Mouse (Mus musculus): ENCODE results near the gene Btn1a1. TPM values are rescaled to one million over a fixed set of nuclear protein-coding genes. Genes with fewer than 3 reads are reported as not detected.

The Btn1a1 gene
- polyA plus RNA-seq, 1 experiment from 2014 or later, result not detected

GRCm38 (mm10) chr13:23475658-23476057 is 10.0 kb upstream of the Btn1a1 start:
- no peak overlapping the region for H3K4me3 ChIP-seq
- no peaks in the 10 kb centered on the region for H3K27me3 ChIP-seq
- 4% methylated on average over 2 of the region's 2 CpGs for WGBS
- H3K9ac ChIP-seq (replicated peaks), result no peak overlapping the region
- H3K4me2 ChIP-seq (replicated peaks), result no peak overlapping the region
- ATAC-seq (ENCODE audit: low FRiP score, low read depth), result 0 out of 2 replicates have a peak, but pooled peaks have one; percentile 62
- H3K9me3 ChIP-seq, result no peaks in the 10 kb centered on the region
- H3K36me3 ChIP-seq, result no peaks in the 10 kb centered on the region
- no peaks in the 10 kb centered on the region for H3K4me1 ChIP-seq
- no peak overlapping the region for H3K27ac ChIP-seq (replicated peaks)

- Histone ChIP-seq H3K9ac (replicated peaks) (no peak overlapping the region), H3K9me3 (no peaks in the 10 kb centered on the region), H3K4me1 (peaks cover 23% of the 10 kb centered on the region), H3K4me3 (no peak overlapping the region), H3K27me3 (peaks cover 19% of the 10 kb centered on the region), H3K36me3 (no peaks in the 10 kb centered on the region), H3K4me2 (replicated peaks) (no peak overlapping the region), H3K27ac (replicated peaks) (no peak overlapping the region)
- peak; percentile 61; the same call in 1 of the 2 replicates for ATAC-seq (ENCODE audit: low FRiP score, low read depth)
- WGBS, result under 1% methylated on average over 9 of the region's 9 CpGs
These were observed 1.2 kb upstream of the Btn1a1 start for GRCm38 (mm10) chr13:23466911-23467310.

GRCm38 (mm10) chr13:23466306-23466705 is 605 bp upstream of the Btn1a1 start:
- H3K36me3 ChIP-seq, result no peaks in the 10 kb centered on the region
- peaks cover 23% of the 10 kb centered on the region for H3K4me1 ChIP-seq
- H3K4me2 ChIP-seq (replicated peaks), result 0 out of 2 replicates have a peak overlapping the region, but pooled peaks have one; percentile 77
- H3K4me3 ChIP-seq, result no peak overlapping the region
- WGBS, result 62% methylated on average over 1 of the region's 1 CpGs
- H3K9ac ChIP-seq (replicated peaks), result no peak overlapping the region
- H3K9me3 ChIP-seq, result no peaks in the 10 kb centered on the region
- no peak for ATAC-seq (ENCODE audit: low FRiP score, low read depth)
- H3K27me3 ChIP-seq, result peaks cover 23% of the 10 kb centered on the region
- no peak overlapping the region for H3K27ac ChIP-seq (replicated peaks)

- Histone ChIP-seq H3K27me3 (peaks cover 26% of the 10 kb centered on the region), H3K4me2 (replicated peaks) (peak overlapping the region; percentile 77), H3K27ac (replicated peaks) (no peak overlapping the region), H3K36me3 (no peaks in the 10 kb centered on the region), H3K9me3 (no peaks in the 10 kb centered on the region), H3K4me1 (peaks cover 23% of the 10 kb centered on the region), H3K4me3 (peak overlapping the region; percentile 56), H3K9ac (replicated peaks) (peak overlapping the region; percentile 58; the same call in 1 of the 2 replicates)
- ATAC-seq (ENCODE audit: low FRiP score, low read depth), result no peak
- under 1% methylated on average over 11 of the region's 11 CpGs for WGBS
These were observed 797 bp downstream of the Btn1a1 start for GRCm38 (mm10) chr13:23464841-23465366.

- no peaks in the 10 kb centered on the region for H3K36me3 ChIP-seq
- under 1% methylated on average over 29 of the region's 29 CpGs for WGBS
- H3K4me2 ChIP-seq (replicated peaks), result peak overlapping the region; percentile 77
- peak overlapping the region; percentile 58 for H3K9ac ChIP-seq (replicated peaks)
- peaks cover 27% of the 10 kb centered on the region for H3K27me3 ChIP-seq
- ATAC-seq (ENCODE audit: low FRiP score, low read depth), result peak; percentile 59
- H3K4me1 ChIP-seq, result peaks cover 23% of the 10 kb centered on the region
- H3K27ac ChIP-seq (replicated peaks), result no peak overlapping the region
- H3K4me3 ChIP-seq, result peak overlapping the region; percentile 56
- no peaks in the 10 kb centered on the region for H3K9me3 ChIP-seq
These were observed 1.5 kb downstream of the Btn1a1 start for GRCm38 (mm10) chr13:23464224-23464637.

GRCm38 (mm10) chr13:23463381-23464223 is 2.1 kb downstream of the Btn1a1 start:
- Histone ChIP-seq H3K27ac (replicated peaks) (no peak overlapping the region), H3K4me2 (replicated peaks) (peak overlapping the region; percentile 77), H3K4me3 (peak overlapping the region; percentile 56), H3K27me3 (peaks cover 33% of the 10 kb centered on the region), H3K36me3 (no peaks in the 10 kb centered on the region), H3K4me1 (peaks cover 23% of the 10 kb centered on the region), H3K9me3 (no peaks in the 10 kb centered on the region), H3K9ac (replicated peaks) (peak overlapping the region; percentile 58)
- peak; percentile 47 for ATAC-seq (ENCODE audit: low FRiP score, low read depth)
- WGBS, result under 1% methylated on average over 21 of the region's 21 CpGs

DNA sequence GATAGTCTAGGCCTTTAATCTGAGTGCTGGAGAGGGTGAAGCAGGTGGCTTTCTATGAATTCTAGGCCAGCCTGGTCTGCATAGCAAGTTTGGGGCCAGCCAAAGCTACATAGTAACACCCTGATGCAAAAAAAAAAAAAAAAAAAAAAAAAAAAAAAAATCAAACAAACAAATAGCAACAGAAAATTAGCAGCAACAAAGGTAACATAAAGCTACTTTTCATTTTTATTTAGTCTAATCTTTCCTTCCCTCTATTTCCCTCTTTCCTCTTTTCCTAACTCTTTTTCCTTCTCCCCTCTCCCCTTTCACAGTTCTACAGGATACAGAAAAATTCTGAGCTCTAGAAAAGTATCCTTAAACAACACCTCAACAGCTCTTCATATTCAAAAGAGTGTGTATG is 3.0 kb downstream of the Btn1a1 start:
- ATAC-seq (ENCODE audit: low FRiP score, low read depth), result no peak
- H3K27ac ChIP-seq (replicated peaks), result no peak overlapping the region
- H3K4me3 ChIP-seq, result no peak overlapping the region
- no peak overlapping the region for H3K4me2 ChIP-seq (replicated peaks)
- H3K9ac ChIP-seq (replicated peaks), result no peak overlapping the region
- peaks cover 23% of the 10 kb centered on the region for H3K4me1 ChIP-seq
- peaks cover 38% of the 10 kb centered on the region for H3K27me3 ChIP-seq
- H3K9me3 ChIP-seq, result no peaks in the 10 kb centered on the region
- H3K36me3 ChIP-seq, result no peaks in the 10 kb centered on the region

DNA sequence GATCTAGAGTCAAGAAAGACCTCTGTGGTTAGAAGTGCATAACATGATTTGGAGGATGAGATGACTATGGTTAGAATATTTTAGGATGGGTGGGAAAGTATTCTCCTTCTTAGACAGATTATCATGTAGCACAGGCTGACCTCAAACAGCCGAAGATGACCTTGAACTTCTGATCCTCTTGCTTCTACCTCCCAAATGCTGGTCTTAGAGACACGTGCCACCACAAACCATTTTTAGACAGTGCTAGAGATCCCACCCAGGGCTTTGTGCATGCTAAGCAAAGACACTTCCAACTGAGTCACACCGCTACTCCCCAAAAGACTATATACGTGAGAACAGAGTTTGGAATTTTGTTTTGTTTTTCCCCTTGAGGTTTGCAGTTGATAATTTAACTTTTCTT is 3.6 kb downstream of the Btn1a1 start:
- ATAC-seq (ENCODE audit: low FRiP score, low read depth), result no peak
- Histone ChIP-seq H3K4me1 (peaks cover 23% of the 10 kb centered on the region), H3K27ac (replicated peaks) (no peak overlapping the region), H3K36me3 (no peaks in the 10 kb centered on the region), H3K4me2 (replicated peaks) (no peak overlapping the region), H3K4me3 (no peak overlapping the region), H3K9ac (replicated peaks) (no peak overlapping the region), H3K9me3 (no peaks in the 10 kb centered on the region), H3K27me3 (peaks cover 42% of the 10 kb centered on the region)
- WGBS, result 83% methylated on average over 4 of the region's 4 CpGs

DNA sequence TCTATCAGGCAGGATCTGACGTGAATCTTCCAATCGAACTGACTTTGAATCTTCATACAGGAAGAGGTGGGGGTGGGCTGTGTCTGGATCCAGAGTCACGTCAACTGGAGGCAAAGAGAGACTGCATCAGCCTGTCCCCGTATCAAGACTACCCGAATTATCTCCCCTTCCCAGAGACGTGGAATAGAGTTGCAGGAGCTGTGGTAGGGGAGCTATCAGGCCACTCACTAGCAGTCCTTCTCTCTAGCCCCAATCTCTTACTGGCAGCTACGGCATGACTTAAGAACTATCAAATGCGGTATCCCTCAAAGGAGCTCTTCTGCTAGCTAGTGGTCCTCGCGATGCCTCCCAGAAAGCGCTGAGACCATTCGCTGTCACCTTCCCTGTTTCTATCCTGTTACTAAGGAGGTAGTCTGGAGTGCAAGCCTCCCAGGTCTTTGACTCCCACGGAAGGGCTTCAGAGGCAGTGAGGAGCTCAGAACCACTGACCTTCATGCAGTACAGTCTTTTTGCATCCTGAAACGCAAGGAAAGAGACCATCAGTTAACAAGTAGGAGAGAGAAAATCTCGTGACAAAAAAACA is 6.3 kb downstream of the Btn1a1 start:
- Histone ChIP-seq H3K27ac (replicated peaks) (no peak overlapping the region), H3K9ac (replicated peaks) (no peak overlapping the region), H3K36me3 (no peaks in the 10 kb centered on the region), H3K9me3 (no peaks in the 10 kb centered on the region), H3K27me3 (peaks cover 28% of the 10 kb centered on the region), H3K4me1 (peaks cover 6% of the 10 kb centered on the region; the same call in 1 of the 2 replicates), H3K4me2 (replicated peaks) (0 out of 2 replicates have a peak overlapping the region, but pooled peaks have one; percentile 16), H3K4me3 (no peak overlapping the region)
- 17% methylated on average over 15 of the region's 15 CpGs for WGBS
- no peak for ATAC-seq (ENCODE audit: low FRiP score, low read depth)

DNA sequence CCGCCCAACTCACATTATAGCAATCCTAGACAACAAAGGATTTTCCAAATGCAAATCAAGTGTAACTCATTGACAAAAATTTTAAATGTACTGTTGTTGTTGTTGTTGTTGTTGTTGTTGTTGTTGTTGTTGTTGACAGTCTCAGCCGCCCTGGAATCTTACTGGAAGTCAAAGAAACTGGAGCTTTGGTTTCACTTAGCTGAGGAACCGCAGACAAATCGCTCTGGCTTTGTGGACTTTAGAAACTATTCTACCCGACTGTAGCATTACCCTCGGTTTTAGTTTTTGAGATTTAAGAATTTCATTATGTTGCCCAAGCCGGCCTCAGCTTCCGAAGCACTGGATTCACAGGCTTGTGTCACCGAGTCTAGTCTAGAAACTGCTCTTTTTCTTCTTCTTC is 11.8 kb downstream of the Btn1a1 start:
- Histone ChIP-seq H3K4me2 (replicated peaks) (peak overlapping the region; percentile 50), H3K4me1 (peaks cover under 1% of the 10 kb centered on the region; the same call in 1 of the 2 replicates), H3K9ac (replicated peaks) (peak overlapping the region; percentile 58), H3K9me3 (no peaks in the 10 kb centered on the region), H3K4me3 (peak overlapping the region; percentile 62), H3K27me3 (peaks cover 14% of the 10 kb centered on the region), H3K36me3 (no peaks in the 10 kb centered on the region), H3K27ac (replicated peaks) (peak overlapping the region; percentile 71)
- no peak for ATAC-seq (ENCODE audit: low FRiP score, low read depth)
- WGBS, result under 1% methylated on average over 9 of the region's 9 CpGs

DNA sequence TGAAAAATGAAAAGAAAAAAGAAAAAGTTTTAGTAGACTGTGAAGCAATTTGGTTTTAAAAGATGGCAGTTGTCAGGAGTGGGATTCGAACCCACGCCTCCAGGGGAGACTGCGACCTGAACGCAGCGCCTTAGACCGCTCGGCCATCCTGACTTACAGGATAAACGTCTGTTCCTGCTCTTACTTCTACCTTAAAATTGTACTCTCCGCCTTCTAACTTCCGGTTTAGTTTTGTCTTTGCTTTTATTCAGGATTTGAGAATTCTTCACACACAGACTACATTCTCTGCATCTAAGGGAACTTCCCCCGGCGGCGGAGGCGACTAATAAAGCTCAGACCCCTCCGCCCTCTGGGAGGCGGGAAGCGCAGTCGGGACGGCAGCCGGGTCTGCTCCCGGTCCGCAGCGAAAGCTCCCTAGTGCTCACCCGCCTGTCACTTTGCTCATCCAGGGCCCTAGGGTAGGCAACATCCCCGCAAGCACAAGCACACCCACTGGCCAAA is 12.3 kb downstream of the Btn1a1 start:
- Histone ChIP-seq H3K9ac (replicated peaks) (peak overlapping the region; percentile 58), H3K27me3 (peaks cover 9% of the 10 kb centered on the region), H3K4me3 (peak overlapping the region; percentile 62), H3K36me3 (no peaks in the 10 kb centered on the region), H3K4me2 (replicated peaks) (peak overlapping the region; percentile 50), H3K9me3 (no peaks in the 10 kb centered on the region), H3K27ac (replicated peaks) (peak overlapping the region; percentile 71), H3K4me1 (peaks cover 4% of the 10 kb centered on the region; the same call in 1 of the 2 replicates)
- under 1% methylated on average over 25 of the region's 25 CpGs for WGBS
- peak; percentile 82 for ATAC-seq (ENCODE audit: low FRiP score, low read depth)

DNA sequence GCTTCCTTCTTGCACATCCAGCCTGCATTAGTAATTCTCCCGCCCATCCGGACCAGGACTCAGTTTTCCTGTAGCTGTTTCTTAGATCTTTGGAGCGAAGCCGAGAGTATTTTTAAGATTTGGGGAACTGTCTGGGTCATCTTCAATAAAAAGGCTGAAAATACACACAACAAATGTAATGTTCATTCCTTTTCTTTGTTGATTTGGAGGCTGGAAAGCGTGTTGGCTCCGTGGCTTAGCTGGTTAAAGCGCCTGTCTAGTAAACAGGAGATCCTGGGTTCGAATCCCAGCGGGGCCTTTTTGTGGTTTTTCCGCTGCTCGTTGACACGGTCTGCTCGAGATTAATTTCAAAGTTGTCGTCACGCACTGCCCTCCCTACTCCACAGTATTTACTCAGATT is 15.3 kb downstream of the Btn1a1 start:
- Histone ChIP-seq H3K27me3 (no peaks in the 10 kb centered on the region), H3K27ac (replicated peaks) (no peak overlapping the region), H3K9me3 (no peaks in the 10 kb centered on the region), H3K4me2 (replicated peaks) (peak overlapping the region; percentile 66), H3K4me3 (peak overlapping the region; percentile 54), H3K9ac (replicated peaks) (peak overlapping the region; percentile 65), H3K4me1 (peaks cover 4% of the 10 kb centered on the region; the same call in 1 of the 2 replicates), H3K36me3 (no peaks in the 10 kb centered on the region)
- peak; percentile 34; the same call in 1 of the 2 replicates for ATAC-seq (ENCODE audit: low FRiP score, low read depth)
- under 1% methylated on average over 15 of the region's 15 CpGs for WGBS

Data from midbrain, embryonic 12.5 days (tissue).